Mouse (Mus musculus) spleen, adult 18-20 months (tissue): ENCODE measurements around the gene Ctps.
"Not testable (repeated sequence)": the region's sequence is repeated elsewhere in the genome, so short reads cannot be mapped to it uniquely, and the experiment has no call there.

ENCODE experiments used
- DNase-seq, 2 experiments: peaks; one replicate each; pipeline ENCODE4 v3.0.0; 2022; ENCODE audit warnings: mixed read lengths in 2 of 2

Gene Ctps

DNA sequence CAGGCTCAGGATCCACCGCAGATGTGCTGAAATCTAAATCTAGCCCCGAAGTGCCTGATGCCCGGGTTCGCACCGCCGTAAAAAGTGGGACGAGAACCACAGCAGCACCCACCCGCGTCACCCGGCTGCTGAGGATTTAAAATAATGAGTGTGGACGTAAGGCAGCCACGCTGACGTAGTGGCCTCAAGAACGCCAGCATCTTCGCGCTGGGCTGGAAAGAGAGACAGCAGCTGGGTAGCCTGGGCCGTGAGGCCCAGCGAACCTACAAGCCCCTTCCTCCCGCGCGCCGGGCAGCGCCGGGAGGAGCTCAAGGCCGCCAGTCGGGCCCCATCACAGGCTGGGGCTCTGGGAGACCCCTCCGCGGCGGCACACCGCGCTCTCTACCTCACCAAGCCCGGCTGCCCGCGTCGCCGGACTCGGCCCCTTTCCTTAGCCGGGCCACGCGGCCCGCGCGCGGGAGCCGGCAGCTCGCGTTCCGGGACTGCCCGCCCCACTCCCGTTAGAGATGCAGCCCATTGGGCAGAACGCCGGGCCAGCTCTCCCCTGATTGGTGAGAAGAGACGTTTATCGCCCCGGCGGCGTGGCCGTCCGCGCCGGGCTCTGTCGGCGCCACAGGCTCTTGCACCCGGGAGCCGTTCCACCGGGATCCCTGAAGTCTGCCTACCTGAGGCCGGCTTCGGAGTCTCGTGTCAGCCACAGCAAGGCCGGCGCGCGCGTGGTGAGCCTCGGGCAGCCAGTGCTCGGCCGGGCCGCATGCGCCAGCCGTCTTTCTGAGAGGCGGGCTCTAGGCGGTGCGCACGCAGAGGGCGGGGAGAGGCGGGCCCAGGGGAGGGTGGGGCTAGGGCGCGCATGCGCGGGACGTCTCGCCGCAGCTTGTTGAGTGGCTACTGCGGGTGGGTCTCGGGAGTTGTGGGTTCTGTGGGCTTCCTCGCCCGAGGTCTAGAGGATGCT lies at the start of gene Ctps:
TSS of gene Ctps (minus strand) at position 791 of the 952 bp plus-strand sequence.
- DNase-seq, result peak; percentile 86 to 88

DNA sequence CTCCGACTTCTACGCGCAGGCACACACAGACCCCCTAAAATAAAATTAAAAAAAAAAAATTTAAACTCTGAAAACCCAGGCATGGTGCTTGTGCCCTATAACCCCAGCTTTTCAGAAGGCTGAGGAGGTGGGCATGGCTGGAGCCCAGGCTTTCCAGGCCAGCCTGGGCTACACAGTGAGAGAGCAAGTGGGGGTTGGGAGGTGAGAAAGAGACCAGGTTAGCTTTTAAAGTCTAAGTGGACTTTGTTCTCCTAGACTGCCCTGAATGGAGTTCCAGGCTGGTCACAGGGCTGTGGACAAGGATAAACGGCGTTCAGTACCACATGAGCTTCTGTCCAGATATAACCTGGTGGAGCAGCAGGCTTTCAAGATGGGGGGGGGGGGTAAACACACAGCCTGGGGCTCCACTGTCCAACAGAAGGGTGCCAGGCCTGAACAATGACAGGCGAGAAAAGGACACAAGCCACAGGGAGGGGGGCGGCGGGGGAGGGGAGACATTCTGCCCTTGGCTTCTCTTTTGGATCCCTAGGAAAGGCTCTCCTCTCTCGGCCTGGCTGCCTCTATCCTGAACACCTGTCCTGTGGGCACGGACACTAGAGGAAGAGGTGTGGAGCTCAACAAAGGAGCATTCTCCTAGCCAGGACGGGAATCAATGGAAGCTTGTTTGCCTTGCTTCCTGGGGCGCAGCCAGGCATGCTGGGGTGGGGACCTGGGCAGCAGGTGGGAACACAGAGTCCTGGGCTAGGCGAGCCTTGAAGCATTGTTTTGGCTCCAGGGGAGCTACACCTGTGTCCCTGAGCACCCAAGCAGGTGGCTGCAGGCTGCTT lies 46.3 kb upstream of the Ctps start:
- no peak for DNase-seq

DNA sequence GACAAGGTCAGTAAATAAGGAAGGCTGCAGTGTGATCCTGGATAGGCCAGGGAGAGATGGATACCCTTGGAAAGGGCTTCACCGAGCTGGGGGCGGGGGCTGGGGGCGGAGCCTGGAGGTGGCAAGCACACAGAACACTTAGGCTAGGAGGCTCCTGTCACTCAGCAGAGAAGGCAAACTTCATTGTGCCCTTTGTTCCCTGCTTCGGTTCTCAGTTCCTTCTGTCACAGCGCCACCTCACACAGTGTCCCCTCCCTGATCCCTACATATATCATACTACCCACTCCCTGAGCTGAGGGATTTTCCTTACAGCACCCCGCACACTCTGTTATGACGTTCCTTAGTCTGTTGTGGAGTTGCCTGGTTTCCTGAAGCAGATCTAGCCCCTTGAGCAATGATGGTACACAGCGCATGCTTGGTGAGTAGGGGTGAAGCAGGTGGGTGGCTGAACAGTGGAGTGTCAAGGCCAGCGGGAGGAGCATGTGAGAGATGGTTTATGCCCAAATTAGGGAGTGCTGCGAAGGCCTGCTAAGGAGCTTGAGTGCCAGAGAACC lies 45.5 kb upstream of the Ctps start:
- DNase-seq, result no peak

DNA sequence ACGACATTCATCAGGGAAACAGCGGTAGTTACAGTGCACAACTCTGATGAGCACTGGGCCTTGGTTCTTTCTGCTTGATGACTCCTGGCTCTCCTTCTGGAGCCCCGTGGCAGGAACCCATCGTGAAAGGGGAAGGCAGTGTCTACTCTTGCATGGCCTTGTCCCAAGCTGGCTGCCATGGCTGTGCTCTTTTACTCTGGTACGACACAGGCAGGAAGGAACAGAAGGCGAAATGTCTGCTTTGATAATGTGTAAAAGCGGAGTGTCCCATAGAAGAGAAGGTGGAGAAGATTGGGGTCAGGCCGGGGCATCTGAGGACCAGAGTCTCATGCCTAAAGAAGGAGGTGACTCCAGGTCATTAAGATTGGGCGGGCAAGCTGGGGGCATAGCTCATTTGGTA lies 44.6 kb upstream of the Ctps start:
- no peak for DNase-seq

DNA sequence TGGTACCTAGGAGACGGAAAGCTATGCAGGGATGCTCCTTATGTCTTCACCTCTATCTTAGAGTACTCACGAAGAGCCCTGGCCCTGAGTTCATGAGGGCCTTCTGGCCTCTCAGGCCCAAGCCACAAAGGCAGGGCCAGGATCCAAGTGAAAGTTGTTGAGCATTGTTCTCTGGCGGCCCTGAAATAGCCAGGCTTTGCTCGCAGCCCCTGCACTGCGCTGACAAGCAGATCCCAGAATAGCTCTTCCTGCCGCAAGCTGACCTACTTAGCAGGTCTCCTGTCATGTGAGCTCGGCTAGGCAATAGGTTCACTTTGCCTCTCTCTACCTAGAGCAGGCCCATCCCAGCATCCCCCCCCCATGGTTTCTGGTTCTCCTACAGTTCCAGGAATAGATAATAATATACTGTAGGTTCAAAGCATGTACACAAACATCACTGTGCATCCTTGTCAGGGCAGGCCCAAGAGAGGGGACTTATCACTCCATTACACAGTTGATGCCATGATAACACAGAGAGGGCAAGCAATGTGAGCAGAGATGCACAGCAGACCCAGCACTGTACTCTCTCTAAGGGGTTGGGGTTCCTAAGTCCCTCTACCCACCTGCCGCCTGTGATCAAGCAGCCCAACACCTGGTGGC lies 43.7 kb upstream of the Ctps start:
- DNase-seq, result no peak

DNA sequence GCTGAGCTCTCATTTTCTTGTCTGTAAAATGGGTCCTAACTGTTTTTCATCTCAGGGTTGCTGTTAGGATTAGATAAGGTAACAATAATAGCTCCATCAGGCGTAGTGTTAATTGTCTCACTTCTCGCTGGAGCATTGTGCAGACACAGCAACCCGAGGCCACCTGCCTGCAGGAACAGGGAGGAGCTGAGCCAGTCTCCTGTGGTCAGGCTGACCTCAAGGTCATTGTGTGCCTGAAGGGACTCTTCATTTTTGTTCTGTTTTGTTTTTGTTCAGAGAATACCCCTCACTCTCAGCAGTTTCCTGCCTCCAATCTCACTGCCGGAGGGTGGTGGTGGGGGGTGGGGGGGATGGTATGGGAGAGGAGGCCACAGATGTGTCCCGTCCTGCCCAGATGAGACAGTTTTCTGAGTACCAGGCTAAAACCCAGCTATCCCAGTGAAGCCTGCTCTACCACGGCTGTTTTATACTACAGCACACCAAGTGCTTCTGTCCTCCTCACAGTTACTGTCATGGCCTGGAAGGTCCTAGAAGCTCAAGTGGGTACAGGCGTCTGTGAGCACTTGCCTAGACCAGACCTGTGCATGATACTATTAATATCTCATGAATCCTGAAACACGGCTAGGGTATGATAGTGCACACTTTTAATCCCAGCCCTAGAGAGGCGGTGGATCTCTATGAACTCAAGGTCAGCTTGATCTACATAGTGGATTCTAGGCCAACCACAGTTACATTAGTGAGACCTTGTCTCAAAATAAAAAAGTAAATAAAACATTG lies 42.4 kb upstream of the Ctps start:
- no peak for DNase-seq

DNA sequence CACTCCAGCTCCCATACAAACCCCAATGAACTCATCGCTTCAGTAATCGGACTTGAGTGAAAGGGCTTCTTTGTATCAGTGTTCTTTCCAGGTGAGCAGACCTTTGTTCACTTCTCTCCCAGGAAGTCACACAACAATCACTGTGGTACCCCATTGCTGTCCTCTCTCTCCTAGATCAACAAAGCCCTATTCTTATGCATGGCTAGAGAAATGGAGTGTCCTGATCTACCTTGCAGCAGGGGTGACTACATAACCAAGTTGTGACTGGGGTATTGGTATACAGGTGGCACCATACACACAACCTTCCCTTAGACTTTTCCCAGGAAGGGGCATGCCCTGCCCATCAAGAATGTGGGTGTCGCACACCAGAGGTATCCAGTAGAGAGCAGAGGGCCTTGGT lies 40.9 kb upstream of the Ctps start:
- no peak for DNase-seq

DNA sequence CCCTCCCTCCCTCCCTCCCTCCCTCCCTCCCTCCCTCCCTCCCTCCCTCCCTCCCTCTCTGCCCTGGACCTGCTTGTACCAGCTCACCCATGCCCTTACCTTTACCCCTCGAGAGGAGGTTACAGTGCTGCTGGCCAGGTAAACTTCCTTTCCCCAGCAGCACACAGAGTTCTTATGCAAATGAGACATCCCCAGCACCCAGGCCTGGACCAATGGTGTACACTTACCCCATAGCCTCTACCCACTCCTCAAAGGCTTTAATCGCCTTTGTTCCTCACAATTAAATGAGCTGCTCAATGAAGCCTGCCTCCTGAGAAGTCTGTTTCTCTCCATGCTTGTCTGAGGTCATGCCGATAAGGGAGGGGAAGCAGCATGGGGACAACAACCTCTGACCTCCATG lies 36.9 kb upstream of the Ctps start:
- no peak for DNase-seq

DNA sequence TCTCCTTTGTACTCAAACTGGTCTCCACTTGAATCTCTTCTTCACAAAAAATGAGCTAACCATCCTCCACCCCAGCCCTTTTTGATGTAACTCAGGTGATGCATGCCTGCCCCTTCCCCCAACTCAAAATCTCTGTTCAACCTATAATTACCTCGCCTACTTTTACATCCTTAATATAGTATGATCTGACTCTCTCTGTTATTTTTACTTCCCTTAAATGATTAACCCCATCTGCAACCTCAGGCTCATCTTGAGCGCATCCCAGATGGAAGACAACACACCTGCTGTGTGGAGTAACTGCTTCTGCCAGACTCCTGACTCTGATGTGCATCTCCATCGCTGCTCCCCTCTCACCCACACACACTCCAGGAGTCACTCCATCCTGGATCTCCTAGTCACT lies 32.6 kb upstream of the Ctps start:
- no peak for DNase-seq

DNA sequence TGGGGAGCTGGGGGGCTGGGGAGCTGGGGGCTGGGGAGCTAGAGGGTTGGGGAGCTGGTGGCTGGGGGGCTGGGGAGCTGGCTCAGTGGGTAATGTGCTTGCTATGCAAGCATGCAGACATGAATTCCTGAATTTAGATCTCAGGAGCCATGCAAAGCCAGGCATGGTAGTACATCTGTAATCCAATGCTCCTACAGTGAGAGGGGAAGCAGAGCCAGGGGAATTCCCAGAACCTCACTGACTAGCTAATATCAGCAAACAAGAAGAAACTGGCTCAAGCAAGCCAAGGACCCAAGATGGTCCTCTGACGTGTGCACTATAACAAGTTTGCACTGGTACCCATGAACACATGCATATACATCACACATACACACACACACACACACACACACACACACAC lies 31.7 kb upstream of the Ctps start:
- DNase-seq, result no peak

DNA sequence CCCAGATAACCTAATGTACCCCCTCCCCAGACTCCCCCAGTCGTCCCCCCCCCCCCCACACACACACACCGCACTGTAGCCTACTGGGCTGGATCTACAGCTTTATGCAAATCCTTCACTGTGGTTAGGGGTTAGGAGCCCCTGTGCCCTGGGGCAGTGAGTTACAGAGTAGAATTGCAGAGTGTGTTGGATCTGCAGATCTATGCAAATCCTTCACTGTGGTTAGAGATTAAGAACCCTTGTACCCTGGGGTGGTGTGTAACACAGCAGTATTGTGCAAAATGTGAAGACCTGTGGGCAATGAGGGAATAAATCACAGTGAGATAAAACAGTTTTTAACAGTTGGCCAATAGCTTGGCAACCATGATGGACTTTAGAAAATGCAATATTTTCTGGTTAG lies 28.8 kb upstream of the Ctps start:
- no peak for DNase-seq

DNA sequence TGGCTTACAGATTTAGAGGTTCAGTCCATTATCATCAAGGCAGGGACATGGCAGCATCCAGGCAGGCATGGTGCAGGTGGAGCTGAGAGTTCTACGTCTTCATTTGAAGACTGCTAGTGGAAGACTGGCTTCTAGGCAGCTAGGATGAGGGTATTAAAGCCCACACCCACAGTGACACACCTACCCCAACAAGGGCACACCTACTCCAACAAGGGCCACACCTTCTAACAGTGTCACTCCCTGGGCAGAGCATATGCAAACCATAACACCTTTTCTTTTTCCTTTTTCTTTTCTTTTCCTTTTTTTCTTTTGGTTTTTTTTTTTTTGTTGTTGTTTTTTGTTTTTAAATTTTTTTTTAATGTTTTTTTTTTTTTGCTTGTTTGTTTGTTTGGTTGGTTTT lies 26.1 kb upstream of the Ctps start:
- not testable (repeated sequence) for DNase-seq

DNA sequence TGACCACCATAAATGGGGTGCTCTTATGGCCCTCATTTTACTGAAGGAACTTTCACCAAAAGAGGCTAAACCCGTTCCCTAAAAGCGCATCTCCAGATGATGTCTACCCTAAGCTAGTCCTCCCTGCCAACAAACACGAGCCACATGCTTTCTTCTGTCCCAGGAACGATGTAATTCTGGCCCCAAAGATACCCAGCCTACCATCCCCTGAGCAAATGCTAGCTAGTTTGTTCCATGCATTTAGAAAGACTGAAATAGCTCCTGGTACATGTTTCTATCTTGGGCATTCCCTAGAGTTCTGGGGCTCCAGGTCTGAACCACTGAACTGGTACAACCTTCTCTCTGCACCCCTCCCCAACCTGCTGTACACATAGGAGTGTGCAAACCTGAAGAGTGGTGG lies 20.9 kb upstream of the Ctps start:
- DNase-seq, result no peak

DNA sequence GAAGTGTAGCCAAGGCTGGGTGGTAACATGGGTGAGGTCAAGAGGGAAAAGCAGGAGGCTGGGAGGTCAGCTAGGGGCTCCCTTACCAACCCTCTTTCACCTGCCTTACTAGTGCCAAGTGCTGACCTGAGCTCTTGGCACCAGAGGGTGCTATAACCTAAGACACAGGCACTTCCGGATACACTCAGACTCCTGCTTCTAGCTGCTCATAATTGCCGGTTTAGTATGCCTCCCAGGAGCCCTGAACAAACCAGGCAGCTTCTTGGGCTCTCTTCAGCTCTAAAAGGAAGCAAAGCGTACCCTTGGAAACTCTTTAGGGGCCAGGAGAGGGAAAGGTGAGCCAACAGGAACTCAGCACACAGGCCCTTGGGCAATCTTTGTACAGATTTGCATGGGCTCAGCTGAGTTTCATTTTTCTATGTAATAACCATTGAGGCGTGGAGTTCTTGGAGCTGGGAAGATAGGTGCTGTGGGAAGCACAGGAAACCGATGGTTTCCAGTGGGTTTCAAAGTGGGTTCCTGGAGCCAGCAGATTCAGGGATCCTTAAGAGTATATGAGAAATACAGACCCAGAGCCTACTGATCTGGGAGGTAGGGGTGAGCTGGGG lies 19.8 kb upstream of the Ctps start:
- peak; percentile 15 to 47 for DNase-seq

DNA sequence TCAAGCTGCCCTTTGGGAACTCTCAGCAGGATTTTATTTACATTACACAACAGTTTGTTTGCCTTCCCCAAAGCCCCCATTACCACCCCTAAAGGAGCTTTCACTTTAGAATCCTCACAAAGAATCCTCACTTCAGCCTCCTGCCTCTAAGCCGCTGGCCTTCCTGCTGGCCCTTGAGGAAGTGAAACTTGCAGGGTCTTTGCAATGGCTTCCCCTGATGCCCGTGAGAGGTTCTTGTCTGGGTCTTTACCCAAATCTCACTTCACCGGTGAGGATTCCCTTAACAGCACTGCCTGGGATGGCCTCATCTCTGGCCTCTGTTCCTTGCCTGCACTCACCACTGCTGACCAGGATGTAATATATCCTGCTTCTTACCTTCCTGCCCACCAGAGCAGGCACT lies 19.0 kb upstream of the Ctps start:
- DNase-seq, result no peak

DNA sequence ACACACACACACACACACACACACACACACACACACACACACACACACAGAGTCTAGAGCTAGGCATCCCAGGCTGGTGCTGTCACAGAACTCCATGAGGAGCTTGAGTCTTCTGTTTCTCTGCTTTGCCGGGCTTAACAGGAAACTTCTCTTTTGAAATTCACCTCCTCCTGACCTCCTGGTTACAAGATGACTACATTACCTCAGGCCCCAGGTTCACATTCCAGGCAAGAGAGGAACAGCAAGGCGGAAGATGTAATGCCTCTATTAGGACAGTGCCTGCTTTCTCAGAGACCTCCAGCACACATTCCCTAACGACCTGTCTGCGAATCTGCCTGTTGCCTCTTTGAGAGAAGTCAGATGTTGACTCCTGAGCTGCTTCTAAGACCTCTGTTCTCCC lies 18.4 kb upstream of the Ctps start, which contains the start of gene Gm8439:
TSS of gene Gm8439 (plus strand) at position 301 of the 400 bp plus-strand sequence.
- DNase-seq, result no peak

DNA sequence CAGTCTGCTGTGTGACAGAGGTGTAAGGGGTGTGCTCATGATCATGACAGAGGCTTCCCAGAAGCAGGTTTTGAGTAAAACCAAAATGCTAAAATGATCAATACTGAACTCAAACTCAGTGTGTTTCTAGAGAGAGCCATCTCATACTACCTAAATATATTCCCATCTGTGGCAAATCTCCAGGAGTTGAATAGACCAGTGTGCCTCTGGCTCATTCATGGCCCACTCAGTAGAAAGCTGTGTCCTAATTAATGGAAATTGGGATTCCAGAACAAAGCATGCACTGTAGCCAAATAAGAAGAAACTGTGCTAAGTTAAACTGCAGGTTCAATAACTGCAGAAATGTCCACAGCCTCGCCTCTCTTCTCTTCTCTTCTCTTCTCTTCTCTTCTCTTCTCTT lies 16.9 kb upstream of the Ctps start:
- no peak for DNase-seq

DNA sequence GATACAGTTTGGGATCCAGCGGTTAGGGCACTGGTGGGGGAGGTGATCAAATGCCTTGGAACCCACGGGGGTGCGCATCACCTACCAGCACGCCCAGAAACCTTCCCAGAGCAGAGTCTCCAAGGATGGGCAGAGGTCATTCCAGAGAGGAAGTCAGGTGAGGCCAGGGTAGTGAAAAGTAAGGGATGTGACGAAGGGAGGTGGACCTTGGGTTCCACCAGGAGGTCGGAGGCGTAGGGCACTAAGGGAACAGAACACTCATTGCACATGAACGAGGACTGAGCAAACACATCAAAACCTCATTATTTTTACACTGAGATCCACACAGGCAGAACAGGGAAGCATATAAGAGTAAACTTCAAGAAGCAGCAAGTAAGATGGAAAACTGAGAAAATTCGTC lies 11.6 kb upstream of the Ctps start:
- no peak for DNase-seq

DNA sequence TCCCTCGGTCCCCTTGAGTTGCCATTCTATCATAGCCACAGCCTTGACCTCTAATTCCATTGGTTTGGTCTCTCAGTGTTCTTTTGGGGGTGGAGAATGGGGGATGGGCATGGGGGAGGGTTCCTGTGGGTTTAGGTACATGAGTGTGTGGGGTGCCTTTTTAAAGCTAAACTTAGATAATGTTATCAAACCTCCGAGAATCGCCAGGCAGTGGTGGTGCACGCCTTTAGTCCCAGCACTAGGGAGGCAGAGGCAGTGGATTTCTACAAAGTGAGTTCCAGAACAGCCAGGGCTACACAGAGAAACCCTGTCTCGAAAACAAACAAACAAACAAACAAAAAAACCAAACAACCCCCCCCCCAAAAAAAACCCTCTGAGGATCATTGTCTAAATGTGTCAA lies 10.8 kb upstream of the Ctps start:
- DNase-seq, result no peak

DNA sequence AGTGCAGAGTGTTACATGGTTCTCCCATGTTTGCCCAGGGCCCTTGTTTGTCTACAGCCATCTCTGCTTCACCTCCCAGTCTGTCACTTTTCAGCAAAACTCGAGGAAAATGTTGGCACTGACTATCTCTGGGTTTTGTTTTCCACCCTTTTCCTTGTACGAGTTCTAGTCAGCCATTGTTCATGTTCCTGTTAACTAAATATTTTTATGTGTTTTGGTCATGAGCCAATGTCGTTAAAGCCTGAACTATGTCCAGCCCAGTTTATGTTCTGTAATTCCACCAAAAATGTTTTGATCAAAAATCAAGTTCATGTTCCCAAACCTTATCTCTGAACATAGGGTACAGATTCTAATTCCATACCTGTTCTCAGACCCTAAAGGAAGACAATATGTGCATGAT lies 1.6 kb upstream of the Ctps start:
- no peak for DNase-seq

DNA sequence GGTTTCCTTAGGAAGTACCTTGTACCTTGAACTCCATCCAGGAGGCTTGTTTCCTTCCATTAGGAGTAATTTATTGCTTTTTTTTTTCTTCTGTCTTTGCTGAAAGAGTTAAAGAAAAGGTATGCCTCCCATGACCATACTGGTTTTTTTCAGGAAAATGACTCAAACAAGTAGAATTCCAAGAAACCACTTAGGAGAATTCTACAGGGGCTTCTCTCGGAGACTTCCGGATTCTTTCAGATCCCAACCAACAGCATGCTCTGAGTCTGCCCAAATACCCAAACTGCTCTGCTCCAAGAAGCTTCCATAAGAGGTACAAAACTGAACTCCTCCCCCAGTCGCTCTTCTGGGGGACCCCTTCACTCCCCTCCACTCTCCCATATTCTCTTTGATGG lies 991 bp upstream of the Ctps start:
- no peak for DNase-seq
